In the genomic region with DNA sequence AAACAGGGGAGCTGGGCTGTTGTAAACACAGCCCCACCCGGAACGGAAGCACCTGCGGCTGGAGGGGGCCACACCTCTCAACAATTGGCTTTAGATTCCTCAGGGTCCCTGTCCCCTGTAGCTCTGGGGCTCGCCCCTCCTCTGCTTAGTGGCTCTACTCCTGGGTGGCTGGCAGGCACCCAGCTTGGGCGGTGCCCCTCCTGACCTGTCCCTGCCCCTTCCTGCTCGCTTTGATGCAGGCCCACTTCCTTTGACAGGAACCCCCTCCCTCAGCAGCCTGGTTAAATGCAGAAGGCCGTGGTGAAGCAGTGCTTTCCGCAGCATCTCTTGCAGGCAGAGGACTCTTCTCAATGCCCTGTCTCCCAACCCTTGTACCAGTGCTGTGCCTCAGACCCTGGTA, we compare ENCODE assay signal across 9 mouse cellular contexts. TPM values are rescaled to one million over a fixed set of nuclear protein-coding genes. Genes with fewer than 3 reads are reported as not detected.
DNase-seq lines count a peak whose midpoint lies in the region; ATAC-seq lines count a peak whose summit lies in the region.
"Had no signal": no experiment of that assay in that cellular context is flagged by ENCODE, and none has a peak within 500 bp of the region (broad histone marks: within the 10 kb centered on the region; RNA-seq: fewer than 3 reads in every experiment).

No protein-coding gene starts in this region.

- ATAC-seq in monocyte, adult 5-6 weeks (replicated peaks; ENCODE audit: insufficient number of reproducible peaks, low FRiP score, low TSS enrichment, poor library complexity, severe bottlenecking) = 0 out of 2 replicates have a peak, but pooled peaks have one; percentile 5

- intact Hi-C loops in gastrocnemius, postnatal 36 days (cut with DNase I) = loop anchor here (5.0 kb wide), 1 partner anchor 39 kb away; no protein-coding TSS in a partner anchor

- peak; percentile 57 to 73 for DNase-seq in adrenal gland, adult (ENCODE audit: inconsistent age in 2 of 2, low spot score in 1 of 2)
- no peak for DNase-seq in adrenal gland, postnatal 4 days (ENCODE audit: low spot score in 2 of 2)
- peak; percentile 92 for DNase-seq in CD4-positive helper T cell, adult 2 months (ENCODE audit: low read depth, low spot score)
- peak; percentile 45 to 52 for DNase-seq in gastrocnemius, postnatal 36 days
- DNase-seq in kidney, postnatal 25 days = peak; percentile 70 to 87
- DNase-seq in layer of hippocampus, adult 8-10 months (ENCODE audit: low spot score in 2 of 2) = no peak
- DNase-seq in cerebellum, adult 8-10 months = no peak

RNA-seq across cellular contexts. Expression of a gene that starts 2.8 kb away (rescaled TPM):
- 1,000 to 10,000 TPM; 1,454 to 1,477 TPM for total RNA-seq in adrenal gland, postnatal 4 days (2021)
- 100 to 1,000 TPM; 388 to 460 TPM for total RNA-seq in gastrocnemius, postnatal 36 days (2021)
- total RNA-seq in monocyte, adult 5-6 weeks (2017) = 1,164 to 1,516 TPM (median 1,507 TPM) in 3 replicates
- 100 to 1,000 TPM; 439 to 619 (median 513) TPM for total RNA-seq in layer of hippocampus, adult 8-10 months (2022)

RNA-seq across cellular contexts. Expression of a gene that starts 7.2 kb away (rescaled TPM):
- 1,000 to 10,000 TPM; 2,237 to 2,371 TPM for total RNA-seq in adrenal gland, postnatal 4 days (2021)
- 100 to 1,000 TPM; 488 to 598 TPM for total RNA-seq in gastrocnemius, postnatal 36 days (2021)
- total RNA-seq in monocyte, adult 5-6 weeks (2017) = 2,771 to 4,251 TPM (median 4,236 TPM) in 3 replicates
- 1,000 to 10,000 TPM in 1 of 4 experiments, 100 to 1,000 TPM in 3; 731 to 1,022 (median 859) TPM for total RNA-seq in layer of hippocampus, adult 8-10 months (2022)

RNA-seq across cellular contexts. Expression of a gene that starts 14.6 kb away (rescaled TPM):
- total RNA-seq in adrenal gland, postnatal 4 days (2021) = not detected
- total RNA-seq in gastrocnemius, postnatal 36 days (2021) = not detected
- 1.5 TPM in 1 of 3 replicates, not detected in the others for total RNA-seq in monocyte, adult 5-6 weeks (2017)
- not detected for total RNA-seq in layer of hippocampus, adult 8-10 months (2022)
- total RNA-seq: left cerebral cortex, postnatal 10 days had no signal

RNA-seq across cellular contexts. Expression of a gene that starts 14.8 kb away (rescaled TPM):
- total RNA-seq in adrenal gland, postnatal 4 days (2021) = 10 to 100 TPM; 18.8 to 23.1 TPM
- 1 to 10 TPM; 2.8 to 4.0 TPM for total RNA-seq in gastrocnemius, postnatal 36 days (2021)
- total RNA-seq in monocyte, adult 5-6 weeks (2017) = 35.3 to 62.4 TPM (median 36.7 TPM) in 3 replicates
- 10 to 100 TPM; 10.0 to 12.0 (median 10.4) TPM for total RNA-seq in layer of hippocampus, adult 8-10 months (2022)

RNA-seq across cellular contexts. Expression of a gene that starts 17.8 kb away (rescaled TPM):
- total RNA-seq in adrenal gland, postnatal 4 days (2021) = 100 to 1,000 TPM in 1 of 2 experiments, 10 to 100 TPM in 1; 98.0 to 104 TPM
- 10 to 100 TPM; 39.2 to 40.0 TPM for total RNA-seq in gastrocnemius, postnatal 36 days (2021)
- total RNA-seq in monocyte, adult 5-6 weeks (2017) = 74.9 to 100 TPM (median 91.0 TPM) in 3 replicates
- total RNA-seq in layer of hippocampus, adult 8-10 months (2022) = 10 to 100 TPM; 16.8 to 23.4 (median 20.1) TPM

Comparison
In these comparisons a context has a peak if more than half of its experiments do, and no peak if none do; other contexts are left out.
1. DNase-seq: peak in adrenal gland, adult (2 of 2), CD4-positive helper T cell, adult 2 months (single experiment), gastrocnemius, postnatal 36 days (2 of 2) and kidney, postnatal 25 days (2 of 2); none in adrenal gland, postnatal 4 days (0 of 2), layer of hippocampus, adult 8-10 months (0 of 2) and cerebellum, adult 8-10 months (single experiment).